Mouse (Mus musculus): ENCODE measurements around the gene Igf2bp2. TPM values are rescaled to one million over a fixed set of nuclear protein-coding genes. Genes with fewer than 3 reads are reported as not detected.

Igf2bp2 gene
- total and polyA plus RNA-seq, 3 experiments = 0.43 to 1.5 (median 0.51) TPM

- no peak overlapping the region for H3K4me2 ChIP-seq (ENCODE audit: insufficient read depth, low read depth, poor library complexity, severe bottlenecking)
- H3K27me3 ChIP-seq (replicated peaks) = no peaks in the 10 kb centered on the region
- no peak overlapping the region for H3K4me3 ChIP-seq (replicated peaks in 1 of 3; ENCODE audit: low read depth in 2 of 3, low read length in 2 of 3, poor library complexity in 1 of 3)
- no peak overlapping the region for H3K9ac ChIP-seq (ENCODE audit: insufficient read depth, low read depth)
- peaks cover 22% of the 10 kb centered on the region for H3K9me3 ChIP-seq (replicated peaks; ENCODE audit: low read length)
- no peaks in the 10 kb centered on the region for H3K79me2 ChIP-seq (replicated peaks; ENCODE audit: control insufficient read depth, extremely low read depth, insufficient read depth, poor library complexity, severe bottlenecking)
- H3K27ac ChIP-seq (ENCODE audit: insufficient read depth, low read depth) = no peak overlapping the region
- TF ChIP-seq ZC3H11A (IDR thresholded peaks at IDR 0.05; ENCODE audit: low read depth, low read length) (no peak), CHD1 (IDR thresholded peaks at IDR 0.05; ENCODE audit: low read depth, low read length) (no peak), USF2 (conservative IDR thresholded peaks at IDR 0.05; ENCODE audit: low read depth, low read length) (no peak), RCOR1 (conservative IDR thresholded peaks at IDR 0.05; ENCODE audit: low read depth, low read length) (no peak), JUND (conservative IDR thresholded peaks at IDR 0.05; ENCODE audit: low read depth, low read length) (no peak), SMC3 (IDR thresholded peaks at IDR 0.05; ENCODE audit: low read depth, low read length) (no peak), HCFC1 (IDR thresholded peaks at IDR 0.05; ENCODE audit: low read depth, low read length) (no peak), CTCF (conservative IDR thresholded peaks at IDR 0.05 in 1 of 2, IDR thresholded peaks at IDR 0.05 in 1 of 2; ENCODE audit: low read depth in 2 of 2, low read length in 2 of 2) (no peak), KAT2A (IDR thresholded peaks at IDR 0.05; ENCODE audit: insufficient replicate concordance, low read length) (no peak), CHD2 (IDR thresholded peaks at IDR 0.05; ENCODE audit: low read length) (no peak), RAD21 (IDR thresholded peaks at IDR 0.05; ENCODE audit: low read depth, low read length) (no peak), TCF12 (IDR thresholded peaks at IDR 0.05; ENCODE audit: low read depth, low read length) (no peak), ZKSCAN1 (IDR thresholded peaks at IDR 0.05; ENCODE audit: borderline replicate concordance, low read depth, low read length) (no peak)
- no peaks in the 10 kb centered on the region for H3K4me1 ChIP-seq (ENCODE audit: control insufficient read depth in 1 of 2, insufficient read depth in 2 of 2)
- in situ Hi-C loops (cut with MboI; ENCODE audit: low pct_ligation_motif_present, low pct_unique_long_range_greater_than_20kb, low sequenced_read_pairs) (no loop called here), dilution Hi-C loops (cut with MboI; ENCODE audit: extremely low pct_ligation_motif_present, extremely low pct_unique_long_range_greater_than_20kb, low sequenced_read_pairs) (no loop called here)
- no peaks in the 10 kb centered on the region for H3K36me3 ChIP-seq (replicated peaks in 1 of 2; ENCODE audit: control insufficient read depth in 1 of 2, insufficient read depth in 1 of 2, low read length in 1 of 2)
- no peak for DNase-seq (ENCODE audit: extremely low read depth)
These were observed 1.3 kb upstream of the Igf2bp2 start for GRCm38 (mm10) chr16:22164446-22164845.

GRCm38 (mm10) chr16:22163456-22163851 lies 355 bp upstream of the Igf2bp2 start:
- Histone ChIP-seq H3K4me2 (ENCODE audit: insufficient read depth, low read depth, poor library complexity, severe bottlenecking) (no peak overlapping the region), H3K36me3 (replicated peaks in 1 of 2; ENCODE audit: control insufficient read depth in 1 of 2, insufficient read depth in 1 of 2, low read length in 1 of 2) (no peaks in the 10 kb centered on the region), H3K4me3 (replicated peaks in 1 of 3; ENCODE audit: low read depth in 2 of 3, low read length in 2 of 3, poor library complexity in 1 of 3) (no peak overlapping the region), H3K4me1 (ENCODE audit: control insufficient read depth in 1 of 2, insufficient read depth in 2 of 2) (no peaks in the 10 kb centered on the region), H3K27ac (ENCODE audit: insufficient read depth, low read depth) (no peak overlapping the region), H3K9ac (ENCODE audit: insufficient read depth, low read depth) (no peak overlapping the region), H3K79me2 (replicated peaks; ENCODE audit: control insufficient read depth, extremely low read depth, insufficient read depth, poor library complexity, severe bottlenecking) (no peaks in the 10 kb centered on the region), H3K27me3 (replicated peaks) (no peaks in the 10 kb centered on the region), H3K9me3 (replicated peaks; ENCODE audit: low read length) (peaks cover 22% of the 10 kb centered on the region)
- dilution Hi-C loops (cut with MboI; ENCODE audit: extremely low pct_ligation_motif_present, extremely low pct_unique_long_range_greater_than_20kb, low sequenced_read_pairs) = no loop called here
- in situ Hi-C loops (cut with MboI; ENCODE audit: low pct_ligation_motif_present, low pct_unique_long_range_greater_than_20kb, low sequenced_read_pairs) = no loop called here
- no peak for TF ChIP-seq IRF4 (IDR thresholded peaks at IDR 0.05; ENCODE audit: low read depth, low read length)
- no peak for TF ChIP-seq ETS1 (conservative IDR thresholded peaks at IDR 0.05; ENCODE audit: low read depth, low read length)
- TF ChIP-seq ZNF384 (IDR thresholded peaks at IDR 0.05; ENCODE audit: low read depth, low read length) = no peak
- no peak for TF ChIP-seq CHD1 (IDR thresholded peaks at IDR 0.05; ENCODE audit: low read depth, low read length)
- no peak for TF ChIP-seq CTCF (conservative IDR thresholded peaks at IDR 0.05 in 1 of 2, IDR thresholded peaks at IDR 0.05 in 1 of 2; ENCODE audit: low read depth in 2 of 2, low read length in 2 of 2)
- no peak for TF ChIP-seq NELFE (IDR thresholded peaks at IDR 0.05; ENCODE audit: low read depth, low read length)
- no peak for DNase-seq (ENCODE audit: extremely low read depth)

Measured in CH12.LX (cell line).